17 mouse cellular contexts compared by ENCODE assay signal in genomic region chr7:75957366-75957765, GRCm38 (mm10).
"Had no signal": no experiment of that assay in that cellular context is flagged by ENCODE, and none has a peak within 500 bp of the region (broad histone marks: within the 10 kb centered on the region; RNA-seq: fewer than 3 reads in every experiment).

No protein-coding gene starts in this region.

- H3K4me3 ChIP-seq: midbrain, embryonic 10.5 days; midbrain, embryonic 12.5 days; myocyte; neural tube, embryonic 13.5 days; neural tube, embryonic 15.5 days had no signal

- DNase-seq: lung, embryonic 14.5 days; lung, postnatal 10 days; lung, postnatal 4 days; midbrain, embryonic 14.5 days; retina, postnatal 1 day; right cerebral cortex, adult 18-20 months; right cerebral cortex, postnatal 25 days; right cerebral cortex, postnatal 4 days; spleen, adult 18-20 months; thymus, adult 18-20 months; thymus, postnatal 14 days; thymus, postnatal 36 days had no signal

- H3K27ac ChIP-seq: midbrain, embryonic 10.5 days; midbrain, embryonic 12.5 days; neural tube, embryonic 13.5 days; neural tube, embryonic 15.5 days had no signal
